Mouse (Mus musculus) testis, adult 2 months (tissue): ENCODE measurements around the gene Gm13090.

Experiments used
- CTCF ChIP-seq: fragments of 200-500 bp; IDR thresholded peaks from 2 replicates; pipeline ENCODE4 v1.5.1; 2012; ENCODE audit warnings: low read depth, mild to moderate bottlenecking, inconsistent platforms, low read length, moderate library complexity; ENCODE audit not compliant: control insufficient read depth, insufficient read depth, insufficient replicate concordance
- POLR2A ChIP-seq: fragments of 200-500 bp; IDR thresholded peaks from 2 replicates; pipeline ENCODE4 v1.6.1; 2012; ENCODE audit warnings: low read depth, mild to moderate bottlenecking, inconsistent platforms, low read length, moderate library complexity; ENCODE audit not compliant: control insufficient read depth

DNA sequence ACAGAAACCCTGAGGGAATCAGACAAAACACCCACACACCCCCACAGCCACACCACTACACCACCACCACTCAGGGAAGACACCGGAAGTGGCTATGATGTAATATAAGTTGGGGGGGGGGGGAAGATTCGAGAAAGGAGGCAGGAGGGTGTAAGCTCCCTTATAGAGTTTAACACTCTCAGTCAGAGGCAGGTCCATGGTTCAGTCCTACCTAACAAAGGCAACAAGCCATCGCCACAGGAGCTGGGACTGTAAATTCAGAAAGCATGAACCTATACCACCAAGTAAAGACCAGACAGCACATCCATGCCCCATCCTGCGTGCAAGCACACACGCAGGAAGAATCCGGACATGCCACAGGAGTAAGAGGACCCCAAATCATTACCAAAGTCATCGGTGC, at the start of gene Gm13090:
- no peak for TF ChIP-seq CTCF
- no peak for TF ChIP-seq POLR2A
